Mouse (Mus musculus) hematopoietic multipotent progenitor cell, adult 10-12 weeks (in vitro differentiated cells): ENCODE measurements around the gene Tfpi. TPM values are rescaled to one million over a fixed set of nuclear protein-coding genes. Genes with fewer than 3 reads are reported as not detected.

Experiments used
- polyA plus RNA-seq: library from polyadenylated mRNA; stranded (reverse); fragments of >175 nt; gene quantifications from 2 replicates; pipeline ENCODE4 v1.2.3, GENCODE M21; 2012; ENCODE audit warnings: low replicate concordance

Tfpi gene
- 0.18 and 0.74 TPM in 2 replicates for polyA plus RNA-seq

DNA sequence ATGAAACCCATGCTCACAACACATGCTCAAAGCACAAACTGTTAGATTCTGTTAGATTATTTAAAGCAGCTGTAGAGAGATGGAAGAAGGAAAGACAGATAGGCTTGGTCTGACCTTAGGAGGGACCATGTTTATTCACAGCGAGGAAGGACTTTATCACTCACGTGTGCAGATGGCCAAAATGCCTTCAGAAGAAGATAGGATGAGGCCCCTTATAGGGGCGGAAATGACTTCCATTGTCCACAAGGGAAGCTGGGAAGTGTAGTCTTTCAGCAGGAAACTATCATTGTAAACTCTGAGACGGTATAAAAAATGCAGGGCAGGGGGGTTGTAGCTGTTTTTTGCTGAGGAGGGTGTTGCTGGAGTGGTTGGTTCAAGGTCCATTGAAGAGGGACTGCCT is at the start of gene Tfpi:
Gene Tfpi (minus strand): TSS at position 199 of the 400 bp plus-strand sequence.

DNA sequence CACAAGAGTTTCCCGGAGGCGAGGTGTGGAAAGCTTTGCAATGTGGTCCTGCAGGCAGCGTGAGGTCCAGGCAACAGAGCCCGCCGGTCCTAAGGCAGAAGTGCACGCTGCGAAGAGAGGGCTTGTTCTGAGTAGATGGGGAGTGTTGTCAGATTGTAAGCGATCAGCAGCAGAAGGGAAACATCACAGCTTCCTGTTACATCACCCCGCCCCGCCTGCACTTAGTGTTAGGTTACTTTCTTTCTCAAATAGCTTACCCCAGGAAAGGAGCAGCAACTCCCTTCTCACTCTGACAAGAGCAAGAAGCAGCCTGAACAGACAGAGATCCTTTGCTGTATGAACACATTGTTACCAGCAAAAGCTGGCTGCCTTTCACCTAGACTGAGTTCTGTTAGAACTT is 51.4 kb downstream of the Tfpi start, which contains the start of gene Calcrl:
Gene Calcrl (minus strand): TSS at position 274 of the 400 bp plus-strand sequence.

Other genes with a start within 250 kb of the Tfpi start
- gene Calcrl, start 51.4 kb downstream of the Tfpi start, polyA plus RNA-seq, result 1.4 and 1.9 TPM in 2 replicates
- 0.88 and 3.6 TPM in 2 replicates for gene Ctnnd1, start 174.0 kb upstream of the Tfpi start, polyA plus RNA-seq
- not detected in 2 replicates for gene Btbd18, start 182.3 kb upstream of the Tfpi start, polyA plus RNA-seq
- 112 and 119 TPM in 2 replicates for gene Selenoh, start 194.0 kb upstream of the Tfpi start, polyA plus RNA-seq
- gene Gm28635, start 201.3 kb upstream of the Tfpi start, polyA plus RNA-seq, result not detected in 2 replicates
- gene Med19, start 201.6 kb upstream of the Tfpi start, polyA plus RNA-seq, result 13.6 and 25.1 TPM in 2 replicates
- 3.1 and 4.7 TPM in 2 replicates for gene Tmx2, start 202.4 kb upstream of the Tfpi start, polyA plus RNA-seq
- 19.6 and 35.5 TPM in 2 replicates for gene Zdhhc5, start 238.4 kb upstream of the Tfpi start, polyA plus RNA-seq